Mouse (Mus musculus) retina, embryonic 14.5 days (tissue): ENCODE data around the gene Sema6c.
A peak's percentile ranks its signal among the peaks of the same experiment; 100 is the strongest.
"Not testable (repeated sequence)": the region's sequence is repeated elsewhere in the genome, so short reads cannot be mapped to it uniquely, and the experiment has no call there.

Source experiments
- DNase-seq: peaks from one replicate; pipeline ENCODE4 v3.0.0-alpha.2; 2015; ENCODE audit warnings: low spot score

Sema6c gene

DNA sequence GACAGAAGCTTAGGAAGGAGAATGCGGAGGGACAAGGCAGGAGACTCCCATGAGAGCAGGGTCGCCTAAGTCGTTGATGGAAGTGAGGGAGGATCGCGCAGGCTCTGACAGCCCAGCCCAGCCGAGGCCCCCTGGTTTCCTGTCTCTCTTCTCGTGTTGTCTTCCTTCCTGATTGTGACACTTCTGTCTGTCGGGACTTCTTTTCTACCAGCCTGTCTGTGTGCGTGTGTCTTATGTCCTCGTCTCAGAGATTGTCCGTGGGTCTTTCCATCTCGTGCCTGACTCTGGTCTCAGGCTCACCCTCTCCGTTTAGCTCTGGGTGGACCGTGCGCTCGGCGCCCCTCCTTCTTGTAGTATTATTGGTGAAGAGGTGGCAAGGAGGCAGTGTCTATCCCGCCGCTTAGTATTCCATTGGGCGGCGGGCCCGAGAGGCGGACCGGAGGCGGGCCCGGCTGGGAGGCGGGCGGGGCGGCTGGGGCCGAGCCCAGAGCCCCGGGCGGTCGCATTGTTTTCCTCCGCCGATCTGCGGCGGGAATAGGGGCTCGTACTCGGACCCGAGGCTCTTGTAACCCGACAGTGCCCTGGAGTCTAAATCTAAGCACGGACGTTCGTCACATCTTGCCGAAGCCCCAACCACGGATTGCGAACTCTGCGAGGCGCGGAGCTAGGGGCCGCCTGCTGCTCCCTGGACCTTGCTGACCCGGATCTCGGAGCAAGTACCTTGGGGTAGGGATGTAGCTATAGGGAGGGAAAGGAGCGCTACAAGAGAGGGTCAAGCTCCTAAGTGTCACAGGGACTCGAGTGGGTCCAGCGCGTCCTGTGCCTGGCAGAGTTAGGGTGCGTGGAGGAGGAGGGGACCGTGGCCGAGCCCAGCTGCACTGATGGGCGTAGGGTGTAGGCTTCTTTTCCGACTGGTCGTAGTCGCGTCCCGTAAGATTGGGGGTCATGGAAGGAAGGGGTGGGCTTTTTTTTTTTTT lies at the start of gene Sema6c:
TSS of gene Sema6c (plus strand) at position 471 of the 977 bp plus-strand sequence.
- peak; percentile 92 for DNase-seq

DNA sequence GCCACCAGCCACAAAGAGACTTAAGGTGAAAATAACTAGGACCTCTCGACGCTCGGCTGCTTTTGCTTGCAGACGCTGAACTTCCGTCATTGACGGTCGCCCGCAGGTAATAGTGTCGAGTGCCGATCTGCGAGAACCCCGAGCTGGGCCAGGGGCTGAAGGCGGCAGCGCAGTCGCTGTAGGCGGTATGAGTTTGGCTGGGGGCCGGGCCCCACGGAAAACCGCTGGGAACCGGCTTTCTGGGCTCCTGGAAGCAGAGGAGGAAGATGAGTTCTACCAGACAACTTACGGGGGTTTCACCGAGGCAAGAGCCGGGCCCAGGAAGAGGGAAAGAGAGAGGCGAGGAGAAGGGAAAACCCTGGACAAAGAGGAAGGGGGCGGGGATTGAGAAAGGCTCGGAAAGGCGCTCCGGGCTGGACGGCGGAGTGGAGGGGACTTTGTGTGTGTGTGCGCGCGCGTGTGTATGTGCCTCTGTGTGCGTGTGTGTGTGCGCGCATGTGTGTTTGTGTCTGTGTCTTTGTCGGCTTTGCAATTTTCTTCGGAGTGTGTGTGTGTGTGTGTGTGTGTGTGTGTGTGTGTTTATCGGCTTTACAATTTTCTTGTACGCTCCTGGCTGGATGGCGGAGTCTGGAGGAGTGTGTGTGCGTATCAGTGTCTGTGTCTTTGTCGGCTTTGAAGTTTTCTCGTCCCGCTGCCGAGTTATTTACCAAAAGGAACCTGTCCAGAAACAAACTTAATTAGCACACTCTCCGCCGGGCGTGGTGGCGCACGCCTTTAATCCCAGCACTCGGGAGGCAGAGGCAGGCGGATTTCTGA lies 49.1 kb upstream of the Sema6c start, which contains the start of gene Vps72:
TSS of gene Vps72 (plus strand) at position 112 of the 816 bp plus-strand sequence.
- peak; percentile 90 for DNase-seq

- DNase-seq, result no peak
Observed at GRCm38 (mm10) chr3:95112760-95113159, 47.5 kb upstream of the Sema6c start.

DNA sequence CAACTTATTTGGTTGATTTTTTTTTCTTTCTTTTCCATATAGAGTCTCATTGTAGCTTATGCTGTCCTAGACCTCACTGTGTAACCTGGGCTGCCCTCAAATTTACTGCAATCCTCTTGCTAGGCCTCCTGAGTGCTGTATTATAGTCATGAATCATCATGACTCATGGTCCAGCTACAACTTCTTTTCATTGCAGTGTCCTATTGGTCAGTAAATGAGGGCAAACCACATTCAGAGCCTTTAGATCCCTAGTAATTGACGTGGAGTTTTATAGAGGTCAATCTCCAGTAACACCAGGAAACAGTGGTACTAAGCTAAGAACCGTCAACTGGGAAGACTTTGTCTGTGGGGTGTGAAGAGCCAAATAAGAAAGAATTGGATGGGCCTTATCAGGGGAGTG lies 42.5 kb upstream of the Sema6c start:
- DNase-seq, result no peak

GRCm38 (mm10) chr3:95121580-95121979 lies 38.7 kb upstream of the Sema6c start:
- DNase-seq, result no peak

DNA sequence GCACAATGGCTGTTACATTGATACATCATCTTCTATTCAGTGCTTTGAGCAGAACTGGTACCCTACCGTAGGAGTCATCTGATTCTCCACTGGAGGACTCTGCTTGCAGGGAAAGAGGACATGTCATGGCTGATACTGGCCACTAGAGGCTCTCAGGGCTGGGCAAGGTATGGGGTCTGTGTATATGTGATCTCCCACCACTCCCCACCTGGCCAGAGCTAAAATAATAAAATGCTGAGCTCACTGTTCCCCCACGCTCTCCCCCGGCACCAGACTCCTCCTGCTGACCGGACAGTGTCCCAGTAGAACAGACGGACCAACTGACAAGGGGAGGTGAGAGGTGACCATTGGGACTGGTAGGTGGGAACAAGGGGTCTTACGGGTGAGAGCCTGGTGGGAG lies 36.0 kb upstream of the Sema6c start, which contains the start of gene Tmod4:
TSS of gene Tmod4 (plus strand) at position 231 of the 400 bp plus-strand sequence.
- DNase-seq, result peak; percentile 49

GRCm38 (mm10) chr3:95124972-95125371 lies 35.3 kb upstream of the Sema6c start:
- no peak for DNase-seq

DNA sequence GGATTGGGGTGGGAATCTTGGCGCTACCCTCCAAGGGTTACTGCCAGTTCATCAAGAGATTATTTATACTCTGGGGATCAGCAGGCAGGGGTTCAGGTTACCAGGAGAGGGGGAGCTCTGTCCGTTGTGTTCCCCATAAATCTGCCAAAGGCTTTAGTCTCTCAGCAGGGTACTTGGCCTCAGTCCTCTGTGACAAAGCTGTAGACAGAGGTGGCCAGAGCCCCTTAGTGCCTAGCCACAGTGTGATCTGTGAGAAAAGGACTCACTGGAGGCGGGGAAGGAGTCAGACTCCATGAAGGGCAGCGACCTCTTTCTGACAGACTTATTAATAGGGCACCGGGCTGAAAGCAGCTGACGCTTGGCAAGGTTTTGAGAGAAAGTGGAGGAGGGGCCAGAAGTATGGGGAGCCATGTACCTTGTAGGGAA lies 31.0 kb upstream of the Sema6c start:
- no peak for DNase-seq

DNA sequence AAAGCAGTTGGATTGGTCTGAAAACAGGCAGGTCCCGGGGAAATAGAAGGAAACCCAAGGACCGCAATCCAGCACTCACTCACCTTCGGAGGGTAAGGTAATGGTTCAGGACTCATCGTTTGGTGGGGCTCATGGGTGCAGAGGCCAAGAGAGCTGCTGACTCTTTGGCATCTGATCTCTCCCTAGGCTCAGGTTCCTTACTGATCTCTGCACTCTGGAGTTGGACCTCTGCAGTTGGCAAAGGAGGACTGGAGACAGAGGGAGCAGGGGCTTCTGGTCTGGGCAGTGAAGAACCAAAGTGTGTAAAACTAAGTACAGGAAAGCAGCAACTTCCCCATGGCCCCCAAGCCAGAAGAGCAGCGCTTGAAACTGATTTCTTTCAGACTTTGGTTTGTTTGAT lies 30.2 kb upstream of the Sema6c start:
- DNase-seq, result no peak

GRCm38 (mm10) chr3:95132389-95132788 lies 27.9 kb upstream of the Sema6c start:
- DNase-seq, result not testable (repeated sequence)

DNA sequence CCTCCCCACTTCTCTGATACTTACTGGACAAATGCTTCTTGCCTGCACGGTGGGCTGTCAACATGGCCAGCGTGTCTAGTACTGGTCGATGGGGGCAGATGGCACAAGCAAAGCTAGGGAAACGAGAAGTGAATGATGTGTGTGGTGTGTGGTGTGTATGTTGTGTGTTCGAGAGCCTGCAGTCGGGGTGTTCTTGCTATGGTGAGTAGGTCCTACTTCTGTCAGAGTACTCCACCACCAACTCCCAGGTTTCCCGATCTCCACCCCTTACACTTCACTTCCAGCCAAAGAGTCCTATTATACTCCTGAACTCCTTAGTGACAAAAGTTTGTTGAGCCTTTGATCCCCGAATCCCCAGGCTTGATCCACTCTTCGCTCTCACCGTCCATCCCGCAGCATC lies 27.1 kb upstream of the Sema6c start:
- no peak for DNase-seq

DNA sequence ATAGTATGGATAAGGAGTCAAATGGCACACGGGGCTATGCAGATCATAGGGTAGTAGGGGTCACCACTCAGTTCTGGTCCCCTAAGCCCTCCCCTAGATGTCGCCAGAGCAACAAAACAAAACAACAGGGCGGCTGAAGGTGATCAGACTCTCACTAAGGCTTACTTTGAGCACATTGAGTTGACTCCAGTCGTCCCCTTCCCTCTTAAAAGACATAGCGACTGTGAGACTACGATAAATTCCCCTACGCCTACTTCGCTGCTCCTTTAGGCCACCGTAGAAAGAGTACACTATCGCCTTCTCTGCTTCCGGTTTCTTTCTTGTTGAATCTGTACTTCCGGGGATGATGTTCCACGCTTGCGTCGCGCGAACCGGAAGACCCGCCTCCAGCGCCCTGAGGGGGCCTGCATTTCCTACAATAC lies 26.6 kb upstream of the Sema6c start, which contains the start of the genes Scnm1 and Lysmd1:
TSS of gene Scnm1 (minus strand) at position 332 of the 422 bp plus-strand sequence.
TSS of gene Lysmd1 (plus strand) at position 409 of the 422 bp plus-strand sequence.
- DNase-seq, result peak; percentile 95

DNA sequence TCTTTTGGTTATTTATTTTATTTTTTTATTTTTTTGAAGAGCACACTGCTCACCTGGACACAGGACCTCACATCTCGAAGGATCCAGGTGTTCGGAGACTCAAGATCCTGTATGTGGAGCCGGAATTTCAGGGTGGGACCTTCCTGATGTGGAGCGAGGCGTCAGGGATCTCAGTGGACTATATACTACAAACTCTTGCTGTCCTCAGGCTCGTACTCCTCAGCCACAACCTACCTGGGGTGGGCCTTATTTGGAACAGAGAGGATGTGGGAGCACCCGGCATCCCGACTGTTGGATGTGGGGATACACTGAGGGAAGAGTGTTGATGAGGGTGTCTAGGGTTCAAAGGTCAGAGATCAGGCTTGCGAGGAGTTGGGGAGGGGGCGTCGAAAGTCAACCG lies 26.1 kb upstream of the Sema6c start:
- DNase-seq, result not testable (repeated sequence)

DNA sequence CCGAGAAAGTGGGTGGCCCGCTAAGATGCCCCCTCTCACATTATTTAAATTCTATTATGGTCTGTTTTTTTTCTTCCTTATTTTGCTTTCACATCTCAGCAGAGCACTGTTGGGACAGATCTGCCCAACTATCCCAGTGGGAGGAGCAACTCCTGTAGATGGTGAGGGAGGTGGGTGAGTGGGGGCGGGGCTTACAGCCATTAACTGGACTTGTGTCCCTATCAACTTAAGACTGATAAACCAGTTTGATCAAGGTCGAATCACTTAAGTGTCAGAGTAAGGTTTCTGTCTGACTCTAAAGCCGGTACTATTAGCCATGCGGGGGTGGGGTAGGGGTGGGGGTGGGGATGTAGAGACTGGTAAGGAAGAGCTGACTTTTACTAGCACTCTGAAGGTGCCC lies 25.2 kb upstream of the Sema6c start:
- DNase-seq, result peak; percentile 37

DNA sequence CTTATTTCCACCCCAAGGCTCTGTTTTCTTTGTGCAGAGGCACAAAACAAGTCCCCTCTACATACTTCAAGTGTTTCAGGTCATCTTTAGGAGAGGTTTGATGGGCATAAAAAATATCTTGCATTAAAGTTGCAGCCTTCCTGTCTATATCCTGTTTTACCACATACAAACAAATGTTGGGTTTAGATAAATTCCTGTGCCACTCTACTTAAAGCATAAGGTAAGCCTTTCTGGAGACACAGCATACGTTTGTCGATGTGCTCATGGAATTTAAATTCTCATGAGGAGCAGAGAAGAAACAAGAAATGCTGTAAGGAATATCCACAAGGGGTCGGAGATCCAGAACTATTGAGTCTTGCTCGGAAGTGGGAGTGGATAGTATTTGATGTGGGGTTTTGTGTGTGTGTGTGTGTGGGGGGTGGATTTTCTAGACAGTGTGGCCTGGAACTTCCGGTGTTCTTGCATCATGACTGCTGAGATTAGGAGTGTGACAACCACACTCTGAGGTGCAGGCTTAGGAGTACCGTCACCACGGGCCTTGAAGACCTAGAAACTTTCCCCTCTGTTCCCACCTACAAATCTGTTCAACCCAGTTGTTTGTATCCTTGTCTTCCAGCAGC lies 24.7 kb upstream of the Sema6c start:
- no peak for DNase-seq

DNA sequence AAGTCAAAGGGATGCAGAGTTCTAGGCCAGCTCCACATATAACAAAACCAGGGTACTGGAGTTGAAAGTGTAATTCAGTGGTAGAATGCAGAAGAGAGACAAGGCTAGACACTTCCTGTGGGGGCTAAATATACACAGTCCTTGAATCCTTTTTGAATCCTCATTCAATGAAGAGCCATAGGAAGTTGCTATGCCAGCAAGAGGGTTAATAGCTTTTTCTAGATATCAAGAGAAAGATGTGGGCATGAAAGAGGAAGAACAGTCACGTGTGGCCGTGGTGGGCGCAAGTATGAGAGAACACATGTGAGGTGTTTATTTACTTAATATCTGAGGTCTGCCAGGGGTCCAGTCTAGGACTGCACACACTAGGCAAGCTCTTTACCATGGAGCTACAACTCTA lies 23.9 kb upstream of the Sema6c start:
- no peak for DNase-seq

GRCm38 (mm10) chr3:95139586-95140288 lies 20.5 kb upstream of the Sema6c start:
- DNase-seq, result no peak

GRCm38 (mm10) chr3:95140289-95140595 lies 20.0 kb upstream of the Sema6c start:
- DNase-seq, result no peak

GRCm38 (mm10) chr3:95140795-95141194 lies 19.5 kb upstream of the Sema6c start:
- no peak for DNase-seq

DNA sequence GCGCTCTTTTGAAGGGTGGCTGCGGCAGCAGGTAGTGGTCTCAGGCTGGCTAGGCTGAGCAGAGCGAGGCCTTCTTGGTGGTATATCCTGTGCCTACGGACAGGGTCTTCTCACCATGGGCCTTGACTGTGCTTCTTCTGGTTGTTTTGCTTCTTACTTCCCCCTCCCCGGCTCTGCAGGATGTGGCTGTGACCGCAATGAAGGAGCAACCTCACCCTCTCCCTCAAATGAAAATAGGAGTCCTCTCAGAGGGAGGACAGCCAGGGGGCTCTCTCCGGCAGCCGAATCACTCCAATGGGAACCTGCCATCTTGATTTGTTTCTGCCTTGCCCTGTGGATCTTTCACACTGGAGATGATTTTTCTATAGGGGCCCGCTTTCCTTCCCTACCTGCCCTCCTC lies 18.8 kb upstream of the Sema6c start:
- DNase-seq, result no peak

DNA sequence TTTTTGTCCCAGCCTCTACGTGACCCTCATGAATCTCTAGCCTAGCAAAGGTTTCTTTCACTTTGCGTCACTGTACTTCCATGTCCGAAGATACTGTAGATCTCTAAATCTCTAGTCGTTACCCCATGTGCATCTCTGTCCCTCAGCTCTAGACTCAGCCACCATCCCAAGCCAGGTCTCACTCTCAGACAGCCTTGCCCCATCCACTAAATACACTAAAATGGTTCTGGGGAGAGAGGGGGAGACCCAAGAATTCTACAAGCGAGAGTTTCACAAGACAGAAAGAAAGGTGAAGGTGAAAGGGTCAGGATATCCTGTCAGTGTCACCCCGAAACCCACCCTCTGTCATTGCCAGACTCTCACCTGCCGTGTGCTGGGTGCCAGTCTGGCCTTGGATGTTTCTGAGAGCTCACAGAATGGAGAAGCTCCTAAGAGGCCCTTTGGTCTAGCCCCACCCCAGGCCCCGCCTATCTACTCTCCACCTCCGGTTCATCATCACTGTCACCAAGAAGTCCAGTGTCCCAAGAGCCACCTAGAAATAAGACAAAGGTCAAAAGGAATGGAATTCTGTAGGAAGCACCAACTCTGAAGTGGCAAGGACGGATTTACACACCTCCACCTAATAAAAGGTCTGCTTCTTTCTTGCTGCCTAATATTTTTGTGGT lies 18.2 kb upstream of the Sema6c start, which contains the start of gene Tnfaip8l2:
TSS of gene Tnfaip8l2 (minus strand) at position 409 of the 665 bp plus-strand sequence.
- no peak for DNase-seq
